Mouse (Mus musculus) v-Abl transformed pro-B cells (cell line): ENCODE measurements at regions not wholly inside any gene's neighbourhood (a gene's known extent, or its start where the extent isn't known, plus 50 kb on each side); places are given as distances from the start of the nearest gene placed in this dataset.

Experiments used
- in situ Hi-C, 2 experiments: fragments of 400-800 bp; cut with MboI; formaldehyde crosslinking; loops; one replicate each; pipeline ENCODE4 v1.15.1; 2025; ENCODE audit not compliant: unreplicated experiment in 2 of 2

- in situ Hi-C loops: loop anchor here (5.0 to 25.0 kb wide), 3 partner anchors 442 to 612 kb away; partner anchors contain the start of genes Olfr6 (in 2 of the 2), Olfr699 (in 1 of the 2), Olfr700 (in 1 of the 2) and Olfr701 (in 1 of the 2)
Measured at GRCm38 (mm10) chr7:106350156-106350788, 135.1 kb upstream of the Gvin1 start.
